Mouse (Mus musculus): ENCODE results near the gene Treml1. TPM values are rescaled to one million over a fixed set of nuclear protein-coding genes. Genes with fewer than 3 reads are reported as not detected.
A peak's percentile ranks its signal among the peaks of the same experiment; 100 is the strongest.

Gene Treml1
- total and polyA plus RNA-seq, 3 experiments, result 0.34 to 6.7 TPM; not detected in 1

DNA sequence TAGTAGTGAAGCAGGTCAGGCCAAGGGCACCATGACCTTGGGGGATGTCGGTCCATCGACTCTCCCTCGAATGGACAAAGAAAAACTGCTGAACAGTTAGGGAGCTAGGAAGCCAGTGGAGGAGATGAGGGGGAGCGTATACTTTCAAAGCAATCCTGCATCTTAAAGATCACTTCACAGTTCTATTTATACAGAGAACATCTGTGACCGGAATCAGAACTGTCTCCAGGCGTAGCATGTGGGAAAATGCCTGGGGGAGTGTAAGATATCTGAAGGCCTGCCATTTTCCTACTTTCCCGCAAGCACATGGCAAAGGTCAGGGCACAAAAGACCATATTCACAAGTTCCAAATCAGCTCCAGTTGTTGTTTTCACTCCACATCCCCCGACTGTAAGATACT lies 13.3 kb downstream of the Treml1 start:
- no peak overlapping the region for H3K4me3 ChIP-seq (ENCODE audit: low read depth, low read length)
- DNase-seq (ENCODE audit: low spot score) (no peak), ATAC-seq (ENCODE audit: extremely low read depth, insufficient number of reproducible peaks, low FRiP score, poor library complexity, severe bottlenecking) (no peak)
- H3K36me3 ChIP-seq (replicated peaks), result no peaks in the 10 kb centered on the region
- TF ChIP-seq POLR2AphosphoS5 (IDR thresholded peaks at IDR 0.05; ENCODE audit: insufficient replicate concordance, low read depth, low read length), result no peak
- no peak for TF ChIP-seq GATA1 (IDR thresholded peaks at IDR 0.05; ENCODE audit: borderline replicate concordance, low read length)
- no peak for TF ChIP-seq TAL1 (conservative IDR thresholded peaks at IDR 0.05; ENCODE audit: low read depth, low read length)
- no peak for TF ChIP-seq GATA2 (IDR thresholded peaks at IDR 0.05; ENCODE audit: borderline replicate concordance, low read depth, low read length)
- no peak for TF ChIP-seq CTCF (IDR thresholded peaks at IDR 0.05; ENCODE audit: low read depth, low read length)
- H3K9me3 ChIP-seq (replicated peaks), result no peaks in the 10 kb centered on the region; the same call in 1 of the 2 replicates
- peaks cover 4% of the 10 kb centered on the region; the same call in 1 of the 2 replicates for H3K27me3 ChIP-seq (ENCODE audit: insufficient read depth, low read length)
- no peaks in the 10 kb centered on the region for H3K4me1 ChIP-seq (ENCODE audit: insufficient read depth, low read depth, low read length)

DNA sequence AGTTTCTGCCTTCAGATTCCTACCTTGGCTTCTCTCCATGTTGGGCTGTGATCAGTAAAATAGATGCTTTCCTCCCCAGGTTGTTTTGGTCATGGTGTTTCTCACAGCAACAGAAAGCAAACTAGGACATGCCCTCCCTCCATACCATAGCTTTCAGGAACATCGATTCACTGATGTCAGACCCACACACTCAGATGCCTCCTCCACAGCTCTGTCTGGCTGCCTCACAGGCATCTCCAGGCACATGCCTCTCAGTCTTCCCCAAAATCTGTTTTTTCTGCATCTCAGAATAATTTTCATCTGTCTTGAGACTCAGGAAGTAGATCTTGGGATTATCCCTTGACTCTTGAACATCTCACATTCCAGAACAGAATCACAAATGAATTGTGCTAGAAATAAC lies 16.4 kb downstream of the Treml1 start:
- TF ChIP-seq GATA1 (IDR thresholded peaks at IDR 0.05; ENCODE audit: borderline replicate concordance, low read length) (no peak), TAL1 (conservative IDR thresholded peaks at IDR 0.05; ENCODE audit: low read depth, low read length) (no peak), POLR2AphosphoS5 (IDR thresholded peaks at IDR 0.05; ENCODE audit: insufficient replicate concordance, low read depth, low read length) (no peak), GATA2 (IDR thresholded peaks at IDR 0.05; ENCODE audit: borderline replicate concordance, low read depth, low read length) (no peak), CTCF (IDR thresholded peaks at IDR 0.05; ENCODE audit: low read depth, low read length) (no peak)
- no peak for DNase-seq (ENCODE audit: low spot score)
- no peaks in the 10 kb centered on the region for H3K36me3 ChIP-seq (replicated peaks)
- ATAC-seq (ENCODE audit: extremely low read depth, insufficient number of reproducible peaks, low FRiP score, poor library complexity, severe bottlenecking), result no peak
- no peaks in the 10 kb centered on the region for H3K27me3 ChIP-seq (ENCODE audit: insufficient read depth, low read length)
- H3K4me3 ChIP-seq (ENCODE audit: low read depth, low read length), result no peak overlapping the region
- H3K9me3 ChIP-seq (replicated peaks), result no peaks in the 10 kb centered on the region; the same call in 1 of the 2 replicates
- H3K4me1 ChIP-seq (ENCODE audit: insufficient read depth, low read depth, low read length), result no peaks in the 10 kb centered on the region

DNA sequence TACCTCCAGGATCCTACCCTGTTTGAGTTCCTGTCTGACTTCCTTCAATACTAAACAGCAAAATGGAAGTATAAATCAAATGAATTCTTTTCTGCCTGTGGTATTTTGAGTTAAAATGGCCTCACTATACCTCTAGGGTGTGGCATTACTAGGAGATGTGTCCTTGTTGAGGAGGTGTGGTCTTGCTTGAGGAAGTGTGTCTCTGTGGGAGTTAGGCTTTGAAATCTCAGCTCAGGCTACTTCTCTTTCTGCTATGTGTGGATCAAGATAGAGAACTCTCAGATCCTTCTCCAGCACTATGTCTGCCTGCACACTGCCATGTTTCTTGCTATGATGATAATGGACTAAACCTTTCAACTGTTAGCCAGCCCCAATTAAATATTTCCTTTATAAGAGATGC lies 19.3 kb downstream of the Treml1 start:
- TF ChIP-seq GATA2 (IDR thresholded peaks at IDR 0.05; ENCODE audit: borderline replicate concordance, low read depth, low read length) (no peak), POLR2AphosphoS5 (IDR thresholded peaks at IDR 0.05; ENCODE audit: insufficient replicate concordance, low read depth, low read length) (no peak), GATA1 (IDR thresholded peaks at IDR 0.05; ENCODE audit: borderline replicate concordance, low read length) (no peak), TAL1 (conservative IDR thresholded peaks at IDR 0.05; ENCODE audit: low read depth, low read length) (no peak), CTCF (IDR thresholded peaks at IDR 0.05; ENCODE audit: low read depth, low read length) (no peak)
- H3K4me1 ChIP-seq (ENCODE audit: insufficient read depth, low read depth, low read length), result peaks cover 7% of the 10 kb centered on the region
- no peaks in the 10 kb centered on the region for H3K27me3 ChIP-seq (ENCODE audit: insufficient read depth, low read length)
- H3K9me3 ChIP-seq (replicated peaks), result no peaks in the 10 kb centered on the region; the same call in 1 of the 2 replicates
- ATAC-seq (ENCODE audit: extremely low read depth, insufficient number of reproducible peaks, low FRiP score, poor library complexity, severe bottlenecking) (no peak), DNase-seq (ENCODE audit: low spot score) (no peak)
- no peak overlapping the region for H3K4me3 ChIP-seq (ENCODE audit: low read depth, low read length)
- H3K36me3 ChIP-seq (replicated peaks), result no peaks in the 10 kb centered on the region

GRCm38 (mm10) chr17:48385786-48386461 lies 26.2 kb downstream of the Treml1 start:
- no peak for TF ChIP-seq CTCF (IDR thresholded peaks at IDR 0.05; ENCODE audit: low read depth, low read length)
- no peak for TF ChIP-seq GATA2 (IDR thresholded peaks at IDR 0.05; ENCODE audit: borderline replicate concordance, low read depth, low read length)
- no peak for TF ChIP-seq TAL1 (conservative IDR thresholded peaks at IDR 0.05; ENCODE audit: low read depth, low read length)
- peak; percentile 55; the same call in 1 of the 2 replicates for ATAC-seq (ENCODE audit: extremely low read depth, insufficient number of reproducible peaks, low FRiP score, poor library complexity, severe bottlenecking)
- Histone ChIP-seq H3K9me3 (replicated peaks) (no peaks in the 10 kb centered on the region), H3K36me3 (replicated peaks) (peaks cover 53% of the 10 kb centered on the region), H3K27me3 (ENCODE audit: insufficient read depth, low read length) (no peaks in the 10 kb centered on the region), H3K4me1 (ENCODE audit: insufficient read depth, low read depth, low read length) (peaks cover 36% of the 10 kb centered on the region), H3K4me3 (ENCODE audit: low read depth, low read length) (no peak overlapping the region)
- no peak for DNase-seq (ENCODE audit: low spot score)

DNA sequence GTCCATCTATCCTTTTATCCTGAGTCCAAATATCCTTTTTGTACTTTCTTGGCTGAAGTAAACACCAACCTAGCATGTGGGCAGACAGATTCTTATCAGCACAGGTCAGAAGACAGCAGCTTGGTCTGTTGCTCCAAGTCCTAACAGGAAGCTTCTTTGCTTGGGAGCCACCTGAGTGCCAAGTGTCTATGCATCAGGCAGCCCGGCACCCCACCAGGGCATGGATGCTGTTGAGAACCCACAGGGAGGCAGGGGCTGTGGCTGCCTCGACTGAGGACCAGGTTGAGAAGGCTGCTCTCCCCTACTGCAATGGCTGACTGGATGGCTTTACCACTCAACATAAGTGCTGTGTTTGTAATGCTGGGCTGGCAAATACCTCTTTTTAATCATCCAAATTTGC lies 28.9 kb downstream of the Treml1 start:
- ATAC-seq (ENCODE audit: extremely low read depth, insufficient number of reproducible peaks, low FRiP score, poor library complexity, severe bottlenecking), result no peak
- Histone ChIP-seq H3K4me3 (ENCODE audit: low read depth, low read length) (no peak overlapping the region), H3K36me3 (replicated peaks) (peaks cover 81% of the 10 kb centered on the region), H3K9me3 (replicated peaks) (no peaks in the 10 kb centered on the region), H3K27me3 (ENCODE audit: insufficient read depth, low read length) (no peaks in the 10 kb centered on the region), H3K4me1 (ENCODE audit: insufficient read depth, low read depth, low read length) (peaks cover 29% of the 10 kb centered on the region)
- TF ChIP-seq TAL1 (conservative IDR thresholded peaks at IDR 0.05; ENCODE audit: low read depth, low read length) (no peak), GATA2 (IDR thresholded peaks at IDR 0.05; ENCODE audit: borderline replicate concordance, low read depth, low read length) (no peak), GATA1 (IDR thresholded peaks at IDR 0.05; ENCODE audit: borderline replicate concordance, low read length) (no peak), CTCF (IDR thresholded peaks at IDR 0.05; ENCODE audit: low read depth, low read length) (no peak)
- no peak for DNase-seq (ENCODE audit: low spot score)

- DNase-seq (ENCODE audit: low spot score), result no peak
- ATAC-seq (ENCODE audit: extremely low read depth, insufficient number of reproducible peaks, low FRiP score, poor library complexity, severe bottlenecking), result no peak
- no peak overlapping the region for H3K4me3 ChIP-seq (ENCODE audit: low read depth, low read length)
- peaks cover 88% of the 10 kb centered on the region for H3K36me3 ChIP-seq (replicated peaks)
- no peaks in the 10 kb centered on the region for H3K27me3 ChIP-seq (ENCODE audit: insufficient read depth, low read length)
- no peak for TF ChIP-seq TAL1 (conservative IDR thresholded peaks at IDR 0.05; ENCODE audit: low read depth, low read length)
- no peak for TF ChIP-seq POLR2AphosphoS5 (IDR thresholded peaks at IDR 0.05; ENCODE audit: insufficient replicate concordance, low read depth, low read length)
- TF ChIP-seq CTCF (IDR thresholded peaks at IDR 0.05; ENCODE audit: low read depth, low read length), result no peak
- TF ChIP-seq GATA1 (IDR thresholded peaks at IDR 0.05; ENCODE audit: borderline replicate concordance, low read length), result no peak
- no peak for TF ChIP-seq GATA2 (IDR thresholded peaks at IDR 0.05; ENCODE audit: borderline replicate concordance, low read depth, low read length)
- H3K4me1 ChIP-seq (ENCODE audit: insufficient read depth, low read depth, low read length), result peaks cover 32% of the 10 kb centered on the region
- H3K9me3 ChIP-seq (replicated peaks), result no peaks in the 10 kb centered on the region
Measured at GRCm38 (mm10) chr17:48389442-48389841, 29.7 kb downstream of the Treml1 start.

All from G1E (cell line).